Mouse (Mus musculus) cerebellum, postnatal 14 days (tissue): Measurements from ENCODE around the gene Gapdh.

ENCODE experiments used
- DNase-seq, 2 experiments: peaks; one replicate each; pipeline ENCODE4 v3.0.0; 2021; ENCODE audit warnings: mixed read lengths in 2 of 2

The Gapdh gene

GRCm38 (mm10) chr6:125148926-125149568, 17.2 kb downstream of the Gapdh start:
- DNase-seq: peak; percentile 46 to 67

- no peak for DNase-seq
Measured at GRCm38 (mm10) chr6:125148251-125148925, 17.9 kb downstream of the Gapdh start.

- DNase-seq: no peak
Measured at GRCm38 (mm10) chr6:125147329-125147728, 18.9 kb downstream of the Gapdh start.

- peak; percentile 53 to 55 for DNase-seq
Measured at GRCm38 (mm10) chr6:125146797-125147196, 19.5 kb downstream of the Gapdh start.

GRCm38 (mm10) chr6:125146148-125146547, 20.1 kb downstream of the Gapdh start:
- no peak for DNase-seq

GRCm38 (mm10) chr6:125145479-125145951, 20.8 kb downstream of the Gapdh start:
- peak; percentile 60 to 66 for DNase-seq

GRCm38 (mm10) chr6:125145001-125145400, 21.3 kb downstream of the Gapdh start, which contains the start of gene Iffo1:
Gene Iffo1, plus strand, starts transcription at chr6:125145241.
- peak; percentile 94 to 96 for DNase-seq

- no peak for DNase-seq
Measured at GRCm38 (mm10) chr6:125143904-125144303, 22.4 kb downstream of the Gapdh start.

- DNase-seq: no peak
Measured at GRCm38 (mm10) chr6:125143128-125143527, 23.1 kb downstream of the Gapdh start.

- no peak for DNase-seq
Measured at GRCm38 (mm10) chr6:125142436-125142835, 23.8 kb downstream of the Gapdh start.

GRCm38 (mm10) chr6:125139747-125140146, 26.5 kb downstream of the Gapdh start:
- no peak for DNase-seq

GRCm38 (mm10) chr6:125137002-125137671, 29.1 kb downstream of the Gapdh start:
- DNase-seq: peak; percentile 37 to 70

GRCm38 (mm10) chr6:125132470-125132869, 33.8 kb downstream of the Gapdh start:
- no peak for DNase-seq

- peak; percentile 90 to 91 for DNase-seq
Measured at GRCm38 (mm10) chr6:125131302-125132156, 34.7 kb downstream of the Gapdh start, which contains the start of gene Nop2. Gene Nop2, plus strand, starts transcription at chr6:125131909.

GRCm38 (mm10) chr6:125129710-125130402, 36.4 kb downstream of the Gapdh start:
- DNase-seq: no peak

GRCm38 (mm10) chr6:125128724-125129123, 37.5 kb downstream of the Gapdh start:
- DNase-seq: no peak

- no peak for DNase-seq
Measured at GRCm38 (mm10) chr6:125119387-125119786, 46.9 kb downstream of the Gapdh start.

- DNase-seq: no peak
Measured at GRCm38 (mm10) chr6:125112553-125112952, 53.7 kb downstream of the Gapdh start.
